Mouse (Mus musculus) spleen, adult 12 weeks (tissue): ENCODE data around the gene Abo.

ENCODE experiments used
- DNase-seq: peaks from one replicate; pipeline ENCODE4 v3.0.0; 2022; ENCODE audit warnings: low spot score

Gene Abo

DNA sequence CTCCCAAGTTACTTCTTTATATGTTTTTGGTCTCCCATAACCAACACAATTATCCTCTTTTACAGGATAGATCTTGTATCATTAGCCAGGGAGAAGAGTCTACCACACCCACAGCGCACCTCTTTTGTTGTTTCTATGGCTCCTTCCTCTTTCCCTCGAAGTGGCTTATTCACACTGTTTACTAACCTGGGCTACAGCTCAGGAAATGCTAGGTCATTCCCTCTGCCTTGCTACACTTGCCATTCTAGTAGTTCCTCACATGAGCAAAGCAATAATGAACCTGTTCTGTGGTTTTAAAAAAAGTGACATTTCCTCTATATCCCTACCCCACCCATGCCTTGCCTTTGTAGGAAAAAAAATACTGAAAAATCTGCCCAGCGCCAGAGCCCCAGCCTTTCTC is 1.9 kb downstream of the Abo start:
- no peak for DNase-seq

GRCm38 (mm10) chr2:26847706-26848105 is 17.1 kb downstream of the Abo start:
- DNase-seq: no peak

- no peak for DNase-seq
These were observed 32.3 kb downstream of the Abo start for GRCm38 (mm10) chr2:26832478-26832877.

GRCm38 (mm10) chr2:26828047-26828446 is 36.7 kb downstream of the Abo start:
- no peak for DNase-seq

DNA sequence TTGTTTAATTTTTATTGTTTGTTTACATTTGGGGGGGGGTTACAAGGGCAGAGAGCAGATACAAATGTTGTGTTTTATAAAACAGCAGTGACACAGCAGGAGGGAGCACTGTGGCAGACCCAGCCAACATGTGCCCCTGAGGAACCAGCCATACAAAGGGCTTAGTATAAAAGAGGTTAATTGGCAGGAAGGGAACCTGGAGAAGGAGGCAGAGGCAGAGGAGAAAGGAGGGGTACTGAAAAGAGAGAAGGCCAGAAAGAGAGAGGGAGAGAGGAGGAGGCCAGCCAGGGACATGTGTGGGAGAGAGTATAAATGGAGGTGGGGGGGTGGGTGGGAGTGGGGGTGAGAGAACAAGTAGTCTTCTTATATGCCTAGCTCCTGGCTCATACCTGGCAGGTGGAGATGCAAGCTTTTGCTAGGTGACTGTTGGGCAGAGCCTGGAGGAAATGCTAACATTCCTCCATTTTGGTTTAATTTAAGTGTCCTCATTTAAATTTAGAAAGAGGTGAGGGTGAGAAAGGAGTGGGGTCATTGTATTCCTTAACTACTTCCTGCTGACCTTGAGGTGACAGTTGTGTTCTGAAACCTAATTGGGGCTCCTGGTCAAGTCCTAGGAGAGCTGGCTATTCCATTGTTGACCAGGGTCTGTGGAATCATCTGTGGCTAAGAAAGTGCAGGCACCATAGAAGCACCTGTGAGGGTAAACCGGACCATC is 37.4 kb downstream of the Abo start:
- DNase-seq: no peak
